Mouse (Mus musculus): ENCODE measurements around the gene Gm10772. TPM values are rescaled to one million over a fixed set of nuclear protein-coding genes. Genes with fewer than 3 reads are reported as not detected.
"Not testable (repeated sequence)": the region's sequence is repeated elsewhere in the genome, so short reads cannot be mapped to it uniquely, and the experiment has no call there.

Gm10772 gene
- polyA plus RNA-seq (2015; fragmentation: Nextera tagmentation; extraction: Ambion mirVana) = not detected in 2 replicates

DNA sequence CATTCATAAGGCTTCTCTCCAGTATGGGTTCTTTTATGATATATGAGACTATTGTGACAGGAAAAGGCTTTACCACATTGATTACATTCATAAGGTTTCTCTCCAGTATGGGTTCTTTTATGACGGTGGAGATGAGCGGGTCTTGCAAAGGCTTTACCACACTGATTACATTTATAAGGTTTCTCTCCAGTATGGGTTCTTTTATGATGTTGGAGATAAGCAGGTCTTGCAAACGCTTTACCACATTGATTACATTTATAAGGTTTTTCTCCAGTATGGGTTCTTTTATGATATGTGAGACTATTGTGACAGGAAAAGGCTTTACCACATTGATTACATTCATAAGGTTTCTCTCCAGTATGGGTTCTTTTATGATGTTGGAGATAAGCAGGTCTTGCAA is at the start of gene Gm10772:
Gm10772 (minus strand) TSS at position 101 of the 400 bp plus-strand sequence.
- H3K4me2 ChIP-seq (ENCODE audit: low read depth, low read length); ATAC-seq (ENCODE audit: insufficient read depth, low FRiP score); H3K36me3 ChIP-seq (ENCODE audit: control insufficient read depth, insufficient read depth, low read length); H3K9me3 ChIP-seq (replicated peaks; ENCODE audit: control insufficient read depth, low read length); H3K27ac ChIP-seq (ENCODE audit: low read length); H3K27me3 ChIP-seq (ENCODE audit: control insufficient read depth, insufficient read depth, low read length); H3K9ac ChIP-seq (ENCODE audit: low read length); H3K4me1 ChIP-seq (ENCODE audit: control insufficient read depth, insufficient read depth, low read length); H3K4me3 ChIP-seq (replicated peaks; ENCODE audit: low read length): not testable (repeated sequence)
- 93% methylated on average over 2 of the region's 3 CpGs for WGBS

DNA sequence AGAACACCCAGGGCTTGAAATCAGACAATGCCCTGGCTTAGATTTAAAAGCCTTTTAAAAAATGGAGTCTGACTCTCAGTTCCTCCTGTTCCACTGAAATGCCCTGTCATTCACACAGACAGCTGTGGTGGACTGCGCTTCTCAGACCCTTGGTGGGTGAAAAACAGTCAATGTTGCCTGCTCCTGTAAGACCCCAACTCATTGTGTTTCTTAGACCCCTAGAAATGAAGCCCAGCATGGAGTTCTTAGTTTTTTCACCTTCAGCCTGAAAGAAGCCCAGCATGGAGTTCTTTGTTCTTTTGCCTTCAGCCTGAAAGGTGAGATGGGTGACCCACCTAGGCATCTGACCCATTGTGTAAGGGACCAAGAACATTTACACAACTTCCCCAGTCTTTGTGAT is 36.5 kb upstream of the Gm10772 start:
- not testable (repeated sequence) for H3K4me3 ChIP-seq (replicated peaks; ENCODE audit: low read length); H3K4me2 ChIP-seq (ENCODE audit: low read depth, low read length); ATAC-seq (ENCODE audit: insufficient read depth, low FRiP score); H3K9me3 ChIP-seq (replicated peaks; ENCODE audit: control insufficient read depth, low read length); H3K27ac ChIP-seq (ENCODE audit: low read length); H3K4me1 ChIP-seq (ENCODE audit: control insufficient read depth, insufficient read depth, low read length); H3K9ac ChIP-seq (ENCODE audit: low read length); H3K36me3 ChIP-seq (ENCODE audit: control insufficient read depth, insufficient read depth, low read length); H3K27me3 ChIP-seq (ENCODE audit: control insufficient read depth, insufficient read depth, low read length)
- WGBS = no CpG with 5 or more reads among the region's 1 CpGs

DNA sequence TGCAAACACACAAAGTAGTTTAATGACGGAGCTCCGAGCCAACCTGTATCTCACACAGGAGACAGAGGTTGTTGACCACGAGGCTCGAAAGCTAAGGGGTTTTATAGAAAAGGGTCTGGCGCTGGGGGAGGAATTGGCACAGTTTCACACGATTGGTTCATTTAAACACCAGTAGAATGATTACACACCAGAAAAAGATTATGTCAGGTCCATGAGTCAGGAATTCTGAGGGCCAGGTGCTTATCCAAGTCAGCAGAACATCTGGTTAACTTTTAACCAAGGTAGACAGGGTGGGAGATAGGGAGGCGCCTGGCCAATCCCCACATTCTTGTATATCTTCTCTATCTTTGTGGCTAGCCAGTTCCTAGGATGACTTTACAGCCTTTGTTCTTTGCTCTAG is 35.8 kb upstream of the Gm10772 start:
- not testable (repeated sequence) for H3K27ac ChIP-seq (ENCODE audit: low read length); H3K9ac ChIP-seq (ENCODE audit: low read length); H3K36me3 ChIP-seq (ENCODE audit: control insufficient read depth, insufficient read depth, low read length); H3K4me2 ChIP-seq (ENCODE audit: low read depth, low read length); H3K4me3 ChIP-seq (replicated peaks; ENCODE audit: low read length); H3K27me3 ChIP-seq (ENCODE audit: control insufficient read depth, insufficient read depth, low read length); H3K9me3 ChIP-seq (replicated peaks; ENCODE audit: control insufficient read depth, low read length); ATAC-seq (ENCODE audit: insufficient read depth, low FRiP score); H3K4me1 ChIP-seq (ENCODE audit: control insufficient read depth, insufficient read depth, low read length)
- 90% methylated on average over 2 of the region's 7 CpGs for WGBS

DNA sequence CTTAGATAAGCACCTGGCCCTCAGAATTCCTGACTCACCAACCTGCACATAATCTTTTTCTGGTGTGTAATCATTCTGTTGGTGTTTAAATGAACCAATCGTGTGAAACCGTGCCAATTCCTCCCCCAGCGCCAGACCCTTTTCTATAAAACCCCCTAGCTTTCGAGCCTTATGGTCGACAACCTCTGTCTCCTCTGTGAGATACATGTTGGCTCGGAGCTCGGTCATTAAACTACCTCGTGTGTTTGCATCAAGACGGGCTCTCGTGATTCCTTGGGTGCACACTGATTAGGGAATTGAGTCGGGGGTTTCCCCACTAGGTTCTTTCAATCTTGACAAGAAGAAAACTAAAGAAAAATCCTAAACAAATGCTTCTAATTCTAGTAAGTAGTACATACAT is 13.0 kb downstream of the Gm10772 start:
- no peak for ATAC-seq (ENCODE audit: insufficient read depth, low FRiP score)
- H3K4me2 ChIP-seq (ENCODE audit: low read depth, low read length) = no peak overlapping the region

DNA sequence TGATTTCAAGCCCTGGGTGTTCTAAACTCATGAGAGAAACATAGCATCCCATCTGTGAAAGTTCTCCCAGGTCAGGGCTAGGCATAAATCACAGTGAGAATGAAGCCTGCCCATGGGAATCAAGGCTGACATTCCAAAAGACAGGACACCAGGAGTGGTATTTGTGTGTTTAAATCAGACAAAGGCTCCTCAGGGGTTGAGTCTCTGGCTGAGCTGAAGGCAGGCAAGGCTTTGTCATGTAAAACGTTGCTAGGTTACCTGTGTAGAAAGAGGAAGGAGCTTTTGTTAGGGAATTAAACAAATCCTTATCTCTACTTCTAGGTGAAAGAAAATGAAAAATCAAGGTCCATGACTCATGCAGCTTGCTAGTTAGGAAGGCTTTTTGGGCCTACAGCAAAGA is 13.6 kb downstream of the Gm10772 start:
- WGBS = no CpG with 5 or more reads among the region's 1 CpGs
- not testable (repeated sequence) for ATAC-seq (ENCODE audit: insufficient read depth, low FRiP score)

More for the DNA sequence above, 13.0 kb downstream of the Gm10772 start:
- no peaks in the 10 kb centered on the region for H3K36me3 ChIP-seq (ENCODE audit: control insufficient read depth, insufficient read depth, low read length)
- H3K9me3 ChIP-seq (replicated peaks; ENCODE audit: control insufficient read depth, low read length) = no peaks in the 10 kb centered on the region
- H3K4me3 ChIP-seq (replicated peaks; ENCODE audit: low read length) = no peak overlapping the region
- no peaks in the 10 kb centered on the region for H3K27me3 ChIP-seq (ENCODE audit: control insufficient read depth, insufficient read depth, low read length)
- no peak overlapping the region for H3K9ac ChIP-seq (ENCODE audit: low read length)
- H3K4me1 ChIP-seq (ENCODE audit: control insufficient read depth, insufficient read depth, low read length) = no peaks in the 10 kb centered on the region
- H3K27ac ChIP-seq (ENCODE audit: low read length) = no peak overlapping the region
- WGBS = no CpG with 5 or more reads among the region's 11 CpGs

DNA sequence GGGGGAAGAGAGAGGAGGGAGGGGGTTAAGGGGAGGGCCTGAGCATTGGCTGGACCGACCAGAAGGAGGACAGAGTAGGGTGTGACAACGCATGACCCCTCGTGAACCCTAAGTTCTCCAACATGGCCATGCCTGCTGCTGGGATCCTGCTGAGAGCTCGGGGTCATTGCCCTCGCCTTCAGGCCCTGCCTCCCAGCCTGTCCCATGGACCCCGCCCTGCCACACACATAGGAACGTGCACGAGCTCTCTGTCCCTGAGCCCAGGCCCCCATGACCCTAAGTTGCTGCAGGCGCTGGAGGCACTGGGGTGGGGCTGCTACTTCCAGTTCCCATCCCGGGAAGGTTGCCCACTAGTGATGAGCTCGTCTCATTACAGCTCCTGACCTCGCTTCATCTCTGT is 48.2 kb downstream of the Gm10772 start:
- not testable (repeated sequence) for H3K27ac ChIP-seq (ENCODE audit: low read length); ATAC-seq (ENCODE audit: insufficient read depth, low FRiP score); H3K36me3 ChIP-seq (ENCODE audit: control insufficient read depth, insufficient read depth, low read length); H3K4me2 ChIP-seq (ENCODE audit: low read depth, low read length); H3K9me3 ChIP-seq (replicated peaks; ENCODE audit: control insufficient read depth, low read length); H3K4me3 ChIP-seq (replicated peaks; ENCODE audit: low read length); H3K27me3 ChIP-seq (ENCODE audit: control insufficient read depth, insufficient read depth, low read length); H3K4me1 ChIP-seq (ENCODE audit: control insufficient read depth, insufficient read depth, low read length); H3K9ac ChIP-seq (ENCODE audit: low read length)
- 78% methylated on average over 4 of the region's 12 CpGs for WGBS

More for the DNA sequence above, 13.6 kb downstream of the Gm10772 start:
- H3K36me3 ChIP-seq (ENCODE audit: control insufficient read depth, insufficient read depth, low read length); H3K4me1 ChIP-seq (ENCODE audit: control insufficient read depth, insufficient read depth, low read length); H3K4me2 ChIP-seq (ENCODE audit: low read depth, low read length); H3K4me3 ChIP-seq (replicated peaks; ENCODE audit: low read length); H3K27ac ChIP-seq (ENCODE audit: low read length); H3K9me3 ChIP-seq (replicated peaks; ENCODE audit: control insufficient read depth, low read length); H3K9ac ChIP-seq (ENCODE audit: low read length); H3K27me3 ChIP-seq (ENCODE audit: control insufficient read depth, insufficient read depth, low read length): not testable (repeated sequence)

Other genes with a start within 250 kb of the Gm10772 start
- gene Gm10324, start 108.0 kb downstream of the Gm10772 start, polyA plus RNA-seq (2015; fragmentation: Nextera tagmentation; extraction: Ambion mirVana) = not detected in 2 replicates
- gene 2410141K09Rik, start 213.5 kb upstream of the Gm10772 start, polyA plus RNA-seq (2015; fragmentation: Nextera tagmentation; extraction: Ambion mirVana) = not detected in 2 replicates

Data from stomach, embryonic 16.5 days (tissue).